Mouse (Mus musculus) lung, embryonic 15.5 days (tissue): ENCODE measurements around the gene Sh3bgrl. TPM values are rescaled to one million over a fixed set of nuclear protein-coding genes. Genes with fewer than 3 reads are reported as not detected.
"Not testable (repeated sequence)": the region's sequence is repeated elsewhere in the genome, so short reads cannot be mapped to it uniquely, and the experiment has no call there.

Source experiments
- ATAC-seq: fragments of 200-750 bp; cut with Nextera tagmentation; 2 replicates; pipeline ENCODE4 v1.8.0; 2017; ENCODE audit warnings: moderate number of reproducible peaks, borderline replicate concordance; ENCODE audit not compliant: low FRiP score, low TSS enrichment; ENCODE audit errors: extremely low read depth
- H3K27ac ChIP-seq: fragments of 300-500 bp; sonication (generic); 2 replicates; pipeline ENCODE4 v1.5.1; 2015; ENCODE audit warnings: moderate library complexity, mild to moderate bottlenecking, inconsistent platforms
- H3K27me3 ChIP-seq: fragments of 300-500 bp; sonication (generic); 2 replicates; pipeline ENCODE4 v1.6.1; 2015; ENCODE audit warnings: inconsistent platforms
- H3K36me3 ChIP-seq: fragments of 300-500 bp; sonication (generic); 2 replicates; pipeline ENCODE4 v1.6.1; 2015; ENCODE audit warnings: inconsistent platforms
- H3K4me1 ChIP-seq: fragments of 300-500 bp; sonication (generic); 2 replicates; pipeline ENCODE4 v1.6.1; 2015; ENCODE audit warnings: inconsistent platforms
- H3K4me2 ChIP-seq: fragments of 300-500 bp; sonication (generic); 2 replicates; pipeline ENCODE4 v1.6.1; 2015; ENCODE audit warnings: inconsistent platforms, mild to moderate bottlenecking, moderate library complexity
- H3K4me3 ChIP-seq: fragments of 300-500 bp; sonication (generic); 2 replicates; pipeline ENCODE4 v1.5.1; 2015; ENCODE audit warnings: mild to moderate bottlenecking, inconsistent platforms
- H3K9ac ChIP-seq: fragments of 300-500 bp; sonication (generic); 2 replicates; pipeline ENCODE4 v1.6.1; 2015; ENCODE audit warnings: inconsistent platforms
- H3K9me3 ChIP-seq: fragments of 300-500 bp; sonication (generic); 2 replicates; pipeline ENCODE4 v1.6.1; 2016; ENCODE audit warnings: inconsistent platforms
- WGBS: fragments of 180-500 bp; shearing (Covaris S2); methylation state at CpG from one replicate; pipeline ENCODE4 v1.1.7; 2015; 5-methylcytosine and 5-hydroxymethylcytosine counted together
- polyA plus RNA-seq: library from polyadenylated mRNA; unstranded; fragments of >200 nt; fragmentation: Nextera tagmentation; extraction: Ambion mirVana; gene quantifications from 2 replicates; pipeline ENCODE4 v1.2.1, GENCODE M21; 2015

Gene Sh3bgrl
- 212 and 239 TPM in 2 replicates for polyA plus RNA-seq

DNA sequence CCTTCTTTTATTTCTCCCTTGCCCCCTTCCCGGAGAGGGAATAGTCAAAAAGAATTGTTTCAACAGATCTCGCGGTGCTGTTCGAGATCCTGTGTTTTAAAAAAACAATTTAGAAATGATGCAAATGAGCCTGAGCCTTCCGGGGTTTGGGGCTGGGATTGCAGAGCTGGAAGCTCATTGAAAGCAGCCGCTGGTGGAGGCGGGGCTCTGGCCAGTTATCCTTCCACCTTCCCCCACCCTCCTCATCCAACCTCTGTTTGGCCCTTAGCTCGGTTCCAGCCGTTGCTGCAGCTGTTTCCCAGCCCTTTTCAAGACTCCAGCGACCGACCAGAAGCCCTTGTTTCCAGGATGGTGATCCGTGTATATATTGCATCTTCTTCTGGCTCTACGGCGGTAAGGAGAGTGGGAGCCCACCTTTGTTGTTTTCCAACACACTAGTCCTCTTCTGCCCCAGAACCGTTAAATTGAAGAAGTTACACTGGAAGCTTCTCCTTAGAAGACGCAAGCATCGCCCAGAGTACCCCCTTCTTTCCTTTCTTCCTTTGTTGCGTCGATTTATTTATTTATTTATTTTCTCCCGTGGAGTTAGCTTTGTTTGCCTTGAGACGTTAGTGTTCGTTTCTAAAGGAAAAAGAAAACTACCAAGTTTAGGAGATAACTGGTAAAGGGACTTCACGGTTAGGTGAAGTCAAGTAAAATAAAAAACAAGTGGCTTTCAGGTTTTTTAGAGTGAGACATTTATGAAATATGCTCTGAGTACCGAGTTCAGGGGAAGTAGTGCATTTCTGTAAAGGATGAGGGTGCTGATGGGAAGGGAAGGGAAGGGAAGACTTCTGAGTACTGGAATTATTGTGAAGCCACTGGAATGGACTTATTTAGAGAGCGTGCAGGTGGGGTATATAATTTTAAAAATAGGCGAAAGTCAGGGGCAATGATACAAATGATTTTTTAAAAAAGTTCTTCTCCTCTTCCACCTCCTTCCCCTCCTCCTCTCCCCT, at the start of gene Sh3bgrl:
Gene Sh3bgrl (plus strand): TSS at position 121 of the 998 bp plus-strand sequence.
- peak; percentile 99 for ATAC-seq
- Histone ChIP-seq H3K27ac (peak within 1 kb of the TSS; percentile 87), H3K9me3 (no peaks in the 10 kb centered on the region), H3K27me3 (no peaks in the 10 kb centered on the region), H3K4me2 (peak within 1 kb of the TSS; percentile 50), H3K4me3 (peak within 1 kb of the TSS; percentile 52), H3K36me3 (no peaks in the 10 kb centered on the region), H3K9ac (peak within 1 kb of the TSS; percentile 52; the same call in 1 of the 2 replicates), H3K4me1 (no peaks in the 10 kb centered on the region)
- 13% methylated on average over 26 of the region's 26 CpGs for WGBS

DNA sequence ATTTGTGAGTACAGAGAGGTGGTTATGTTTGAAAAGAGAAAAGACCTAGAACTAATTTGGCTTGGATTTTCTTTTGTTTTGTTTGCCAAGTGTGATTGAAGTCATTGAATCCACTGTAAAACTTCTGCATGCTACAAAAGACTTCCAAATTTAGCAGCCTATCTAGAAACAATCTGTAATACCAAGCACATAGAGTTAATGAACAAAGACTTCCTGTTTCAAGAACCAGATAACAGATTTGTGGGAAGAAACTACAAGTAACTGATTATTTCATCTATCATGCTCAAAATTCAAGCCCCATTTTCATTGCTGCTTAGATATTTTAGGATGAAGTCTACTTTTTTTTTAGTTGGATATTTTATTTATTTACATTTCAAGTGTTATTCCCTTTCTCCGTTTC, 47.4 kb upstream of the Sh3bgrl start:
- H3K27ac ChIP-seq, result no peak overlapping the region
- no peaks in the 10 kb centered on the region for H3K36me3 ChIP-seq
- H3K9me3 ChIP-seq, result no peaks in the 10 kb centered on the region
- no peaks in the 10 kb centered on the region for H3K4me1 ChIP-seq
- WGBS, result 62% methylated on average over 1 of the region's 1 CpGs
- H3K4me2 ChIP-seq, result no peak overlapping the region
- no peak for ATAC-seq
- no peak overlapping the region for H3K4me3 ChIP-seq
- H3K27me3 ChIP-seq, result no peaks in the 10 kb centered on the region
- no peak overlapping the region for H3K9ac ChIP-seq

DNA sequence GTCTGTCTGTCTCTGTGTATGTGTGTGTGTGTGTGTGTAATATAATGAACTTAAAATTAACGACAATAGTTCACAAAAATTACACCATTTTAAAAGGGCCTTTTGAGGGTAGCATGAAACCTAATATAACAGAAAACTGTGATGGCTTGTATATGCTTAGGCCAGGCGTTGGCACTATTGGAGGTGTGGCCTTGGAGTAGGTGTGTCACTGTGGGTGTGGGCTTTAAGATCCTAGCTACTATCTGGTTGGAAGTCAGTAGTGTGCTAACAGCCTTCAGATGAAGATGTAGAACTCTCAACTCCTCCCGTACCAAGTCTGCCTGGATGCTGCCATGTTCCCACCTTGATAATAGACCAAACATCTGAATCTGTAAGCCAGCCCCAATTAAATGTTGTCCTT, 23.4 kb upstream of the Sh3bgrl start:
- 70% methylated on average over 3 of the region's 3 CpGs for WGBS
- no peak overlapping the region for H3K4me3 ChIP-seq

DNA sequence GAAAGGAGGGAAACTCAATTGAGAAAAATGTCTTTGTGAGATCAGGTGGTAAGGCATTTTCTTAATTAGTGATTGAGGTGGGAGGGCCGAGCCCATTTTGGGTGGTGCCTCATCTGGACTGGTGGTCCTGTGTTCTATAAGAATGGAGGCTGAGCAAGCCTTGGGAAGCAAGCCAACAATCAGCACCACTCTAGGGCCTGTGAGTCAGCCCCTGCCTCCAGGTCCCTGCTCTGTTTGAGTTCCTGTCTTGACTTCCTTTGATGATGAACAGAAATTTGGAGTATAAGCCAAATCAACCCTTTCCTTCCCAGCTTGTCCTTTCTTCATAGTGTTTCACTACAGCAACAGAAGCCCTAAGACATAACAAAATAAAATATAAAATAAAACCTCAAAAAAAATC, 19.4 kb upstream of the Sh3bgrl start:
- H3K4me1 ChIP-seq, result no peaks in the 10 kb centered on the region
- H3K27me3 ChIP-seq, result no peaks in the 10 kb centered on the region
- H3K36me3 ChIP-seq, result no peaks in the 10 kb centered on the region
- no peak overlapping the region for H3K4me3 ChIP-seq
- H3K9me3 ChIP-seq, result no peaks in the 10 kb centered on the region
- H3K4me2 ChIP-seq, result no peak overlapping the region
- H3K9ac ChIP-seq, result no peak overlapping the region
- WGBS, result 76% methylated on average over 1 of the region's 1 CpGs
- H3K27ac ChIP-seq, result no peak overlapping the region
- ATAC-seq, result no peak

More for the DNA sequence above, 23.4 kb upstream of the Sh3bgrl start:
- Histone ChIP-seq H3K9me3 (no peaks in the 10 kb centered on the region), H3K27ac (no peak overlapping the region), H3K27me3 (no peaks in the 10 kb centered on the region), H3K36me3 (no peaks in the 10 kb centered on the region), H3K4me1 (no peaks in the 10 kb centered on the region), H3K4me2 (no peak overlapping the region), H3K9ac (no peak overlapping the region)
- ATAC-seq, result no peak

DNA sequence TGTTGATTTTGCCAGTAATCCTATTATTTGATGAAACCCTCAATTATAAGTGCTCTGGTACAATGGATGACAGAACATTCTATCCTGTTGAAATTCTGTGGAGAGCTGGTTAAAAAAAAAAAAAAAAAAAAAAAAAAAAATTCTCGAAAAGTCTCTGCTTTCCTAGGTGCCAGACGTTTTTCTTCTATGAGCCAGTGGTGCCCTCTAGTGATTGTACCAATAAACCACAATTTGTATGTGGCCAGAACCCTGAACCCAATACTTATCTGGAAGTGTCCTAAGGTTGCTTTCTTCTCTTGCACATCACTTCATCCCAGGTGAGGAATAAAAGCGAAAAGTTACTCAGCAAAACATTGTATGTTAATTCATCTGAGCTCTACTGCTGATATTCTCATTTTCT, 18.8 kb upstream of the Sh3bgrl start:
- no peak overlapping the region for H3K4me2 ChIP-seq
- H3K36me3 ChIP-seq, result no peaks in the 10 kb centered on the region
- H3K4me3 ChIP-seq, result no peak overlapping the region
- H3K4me1 ChIP-seq, result no peaks in the 10 kb centered on the region
- no peaks in the 10 kb centered on the region for H3K27me3 ChIP-seq
- no peaks in the 10 kb centered on the region for H3K9me3 ChIP-seq
- no peak overlapping the region for H3K9ac ChIP-seq
- WGBS, result 17% methylated on average over 3 of the region's 3 CpGs
- ATAC-seq, result no peak
- H3K27ac ChIP-seq, result no peak overlapping the region

- ATAC-seq, H3K9me3 ChIP-seq, H3K27me3 ChIP-seq, H3K4me3 ChIP-seq, H3K4me1 ChIP-seq, H3K4me2 ChIP-seq, H3K27ac ChIP-seq, H3K36me3 ChIP-seq, H3K9ac ChIP-seq: not testable (repeated sequence)
- 65% methylated on average over 4 of the region's 4 CpGs for WGBS
Measured at GRCm38 (mm10) chrX:109079354-109079753, 15.8 kb upstream of the Sh3bgrl start.

DNA sequence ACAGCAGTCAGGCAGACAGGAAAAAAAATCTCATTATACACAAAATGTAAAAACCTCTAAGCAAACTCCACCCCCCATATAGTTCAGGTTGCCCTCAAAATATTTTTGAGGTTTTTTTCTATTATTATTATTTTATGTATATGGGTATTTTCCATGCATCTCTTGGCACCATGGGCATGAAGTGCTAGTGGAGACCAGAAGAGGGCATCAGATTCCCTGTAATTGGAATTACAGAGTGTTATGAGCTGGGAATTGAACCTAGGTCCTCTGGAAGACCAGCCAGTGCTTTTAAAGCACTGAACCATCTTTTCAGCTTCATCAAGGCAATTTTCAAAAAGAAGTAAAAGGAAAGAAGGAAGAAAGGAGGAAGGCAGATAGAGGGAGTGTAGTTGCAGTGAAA, 8.1 kb upstream of the Sh3bgrl start:
- Histone ChIP-seq H3K9me3 (no peaks in the 10 kb centered on the region), H3K9ac (no peak overlapping the region), H3K27ac (no peak overlapping the region), H3K4me2 (no peak overlapping the region), H3K4me1 (no peaks in the 10 kb centered on the region), H3K4me3 (no peak overlapping the region), H3K27me3 (no peaks in the 10 kb centered on the region), H3K36me3 (no peaks in the 10 kb centered on the region)
- ATAC-seq, result no peak

- ATAC-seq, result no peak; the same call in 1 of the 2 replicates
- Histone ChIP-seq H3K9ac (no peak overlapping the region), H3K4me3 (peak overlapping the region; percentile 52), H3K9me3 (no peaks in the 10 kb centered on the region), H3K4me1 (no peaks in the 10 kb centered on the region), H3K4me2 (peak overlapping the region; percentile 50), H3K27ac (peak overlapping the region; percentile 87), H3K27me3 (no peaks in the 10 kb centered on the region), H3K36me3 (no peaks in the 10 kb centered on the region)
- 13% methylated on average over 4 of the region's 4 CpGs for WGBS
Measured at GRCm38 (mm10) chrX:109094800-109095199, 365 bp upstream of the Sh3bgrl start.

- Histone ChIP-seq H3K4me3 (no peak overlapping the region), H3K27me3 (no peaks in the 10 kb centered on the region)
Measured at GRCm38 (mm10) chrX:109098511-109098910, 3.3 kb downstream of the Sh3bgrl start.

GRCm38 (mm10) chrX:109100441-109100840, 5.3 kb downstream of the Sh3bgrl start:
- H3K36me3 ChIP-seq, result no peaks in the 10 kb centered on the region
- 85% methylated on average over 2 of the region's 2 CpGs for WGBS
- H3K4me3 ChIP-seq, result no peak overlapping the region
- no peaks in the 10 kb centered on the region for H3K9me3 ChIP-seq
- no peak for ATAC-seq
- no peaks in the 10 kb centered on the region for H3K4me1 ChIP-seq
- H3K4me2 ChIP-seq, result no peak overlapping the region
- no peak overlapping the region for H3K27ac ChIP-seq
- H3K27me3 ChIP-seq, result no peaks in the 10 kb centered on the region
- no peak overlapping the region for H3K9ac ChIP-seq

More at GRCm38 (mm10) chrX:109098511-109098910, 3.3 kb downstream of the Sh3bgrl start:
- Histone ChIP-seq H3K9ac (no peak overlapping the region), H3K4me1 (no peaks in the 10 kb centered on the region), H3K9me3 (no peaks in the 10 kb centered on the region), H3K36me3 (no peaks in the 10 kb centered on the region), H3K4me2 (no peak overlapping the region), H3K27ac (no peak overlapping the region)
- WGBS, result 44% methylated on average over 1 of the region's 1 CpGs
- ATAC-seq, result no peak

GRCm38 (mm10) chrX:109108117-109108805, 13.1 kb downstream of the Sh3bgrl start:
- Histone ChIP-seq H3K9me3 (no peaks in the 10 kb centered on the region), H3K4me2 (no peak overlapping the region), H3K36me3 (no peaks in the 10 kb centered on the region), H3K27me3 (no peaks in the 10 kb centered on the region), H3K9ac (no peak overlapping the region), H3K4me1 (no peaks in the 10 kb centered on the region), H3K27ac (no peak overlapping the region), H3K4me3 (no peak overlapping the region)
- WGBS, result 33% methylated on average over 1 of the region's 1 CpGs
- no peak for ATAC-seq

- H3K36me3 ChIP-seq, result no peaks in the 10 kb centered on the region
- H3K4me3 ChIP-seq, result no peak overlapping the region
- no peaks in the 10 kb centered on the region for H3K4me1 ChIP-seq
- H3K9me3 ChIP-seq, result no peaks in the 10 kb centered on the region
- WGBS, result 78% methylated on average over 1 of the region's 1 CpGs
- no peak for ATAC-seq
- H3K27me3 ChIP-seq, result no peaks in the 10 kb centered on the region
- H3K27ac ChIP-seq, result no peak overlapping the region
- no peak overlapping the region for H3K4me2 ChIP-seq
- no peak overlapping the region for H3K9ac ChIP-seq
Measured at GRCm38 (mm10) chrX:109112885-109113284, 17.7 kb downstream of the Sh3bgrl start.
